Mouse (Mus musculus) embryonic facial prominence, embryonic 10.5 days (tissue): ENCODE results near the gene Myf5. TPM values are rescaled to one million over a fixed set of nuclear protein-coding genes. Genes with fewer than 3 reads are reported as not detected.

Experiments used
- microRNA-seq: library from miRNA; unstranded; fragments of <30 nt; microRNA quantifications from one replicate; pipeline ENCODE4, GENCODE M21; 2017
- polyA plus RNA-seq: library from polyadenylated mRNA; unstranded; fragments of >200 nt; fragmentation: Nextera tagmentation; extraction: Ambion mirVana; gene quantifications from 2 replicates; pipeline ENCODE4 v1.2.1, GENCODE M21; 2016

Myf5 gene
- polyA plus RNA-seq, 1 experiment from 2014 or later: 4.8 TPM

Small RNA genes within 50 kb of the gene (microRNA-seq; reads per million reads assigned to microRNA genes)
- gene Gm44403: not detected

Other genes with a start within 250 kb of the Myf5 start
- 1.4 and 2.0 TPM in 2 replicates for gene Lin7a, start 214.4 kb downstream of the Myf5 start, polyA plus RNA-seq
- 0.24 and 0.27 TPM in 2 replicates for gene Myf6, start 8.6 kb upstream of the Myf5 start, polyA plus RNA-seq
- gene Ptprq, start 233.9 kb upstream of the Myf5 start, polyA plus RNA-seq: not detected in 2 replicates